Mouse (Mus musculus) urinary bladder, postnatal 36 days (tissue): ENCODE data around the gene Ifna16.

ENCODE experiments used
- DNase-seq, 2 experiments: peaks; one replicate each; pipeline ENCODE4 v3.0.0; 2022; ENCODE audit warnings: low spot score in 2 of 2, mixed read lengths in 1 of 2

The Ifna16 gene

DNA sequence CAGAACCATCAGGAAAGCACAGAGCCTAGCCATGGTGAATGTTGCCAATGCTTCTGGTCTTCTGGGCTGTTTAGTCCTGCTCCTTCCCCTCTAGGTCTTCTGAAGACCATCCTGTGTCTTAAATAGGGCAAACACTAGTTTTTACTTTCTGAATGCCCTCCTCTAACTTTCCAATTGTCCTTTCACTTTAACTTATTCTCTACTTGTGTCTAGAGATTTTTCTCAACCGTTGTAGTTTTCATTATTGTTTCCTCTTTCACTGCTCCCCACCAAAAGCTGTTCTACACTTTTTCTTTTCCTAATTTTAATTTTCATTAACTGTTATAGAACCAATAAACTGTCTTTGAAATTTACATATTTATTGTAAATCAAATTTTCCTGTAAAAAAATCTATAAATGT, at the start of gene Ifna16:
TSS of gene Ifna16 (minus strand) at position 101 of the 400 bp plus-strand sequence.
- no peak for DNase-seq

DNA sequence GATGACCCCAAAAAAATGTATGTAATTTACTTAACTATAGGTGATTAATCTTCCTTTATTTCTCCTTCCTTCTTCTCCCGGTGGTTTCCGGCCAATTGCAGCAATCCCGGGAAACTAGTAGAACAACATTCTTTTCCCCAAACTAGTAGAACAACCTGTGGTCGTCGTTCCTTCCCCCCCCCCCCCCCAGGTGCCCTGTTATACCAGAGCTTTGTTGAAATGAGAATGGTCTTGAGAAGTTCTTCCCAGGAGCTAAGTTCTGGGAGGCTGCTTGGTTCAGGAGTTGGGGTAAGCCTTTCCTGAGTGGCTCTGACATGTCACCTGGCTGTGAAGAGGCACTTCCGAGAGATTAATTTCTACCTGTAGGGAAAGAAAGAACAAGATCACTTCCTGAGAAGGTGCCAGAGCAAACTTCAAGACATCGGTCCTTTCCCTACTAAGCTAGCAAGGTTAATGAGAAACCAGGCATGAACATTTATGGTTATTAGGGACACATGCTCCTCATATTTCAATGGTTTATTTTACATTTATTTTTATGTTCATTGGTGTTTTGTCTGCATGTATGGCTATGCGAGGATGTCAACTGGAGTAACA, 46.9 kb upstream of the Ifna16 start:
- no peak for DNase-seq

DNA sequence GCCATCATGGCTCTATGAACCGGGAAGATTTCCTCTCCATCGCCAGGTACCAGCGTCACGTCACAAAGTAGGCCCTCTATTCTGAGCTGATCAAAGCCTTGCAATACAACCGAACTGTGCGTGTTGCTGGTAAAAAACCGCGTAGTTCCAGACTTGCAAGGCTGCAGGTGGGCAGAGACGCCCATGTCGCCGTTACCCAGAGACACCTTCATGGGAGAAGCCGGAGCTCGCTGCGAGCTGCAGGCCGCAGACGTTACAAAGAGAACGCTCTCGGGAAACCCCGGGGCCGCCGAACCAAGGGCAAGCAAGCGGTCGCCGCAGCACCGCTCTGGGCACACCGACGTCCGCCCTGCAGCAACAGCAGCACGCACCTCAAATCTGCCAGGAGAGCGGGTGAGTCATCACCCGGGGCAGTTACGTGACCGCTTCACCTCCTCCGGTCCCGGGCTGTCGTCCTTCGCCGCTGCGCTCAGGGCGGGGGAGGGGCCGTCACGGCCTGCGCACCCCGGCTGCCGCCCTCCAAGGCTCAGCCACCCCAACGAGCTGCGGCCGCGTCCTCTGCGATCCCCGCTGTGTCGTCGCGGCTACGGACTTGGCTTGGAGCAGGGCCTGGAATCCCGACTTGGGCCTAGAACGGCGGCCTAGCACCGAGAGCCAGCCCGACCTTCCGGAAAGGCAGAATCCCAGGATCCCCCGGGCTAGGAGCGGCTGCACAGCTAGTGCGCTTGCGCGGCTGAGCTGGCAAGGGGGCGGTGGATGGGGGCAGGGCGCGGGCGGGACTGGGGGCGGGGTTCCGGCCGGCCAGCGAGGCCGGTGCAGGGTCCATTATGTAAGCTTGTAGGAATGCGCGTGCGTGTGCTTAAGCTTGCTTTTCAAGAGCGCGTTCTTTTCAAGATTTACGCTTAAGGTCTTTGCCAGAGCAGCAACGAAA, 45.3 kb upstream of the Ifna16 start, which contains the start of the genes Gm26566 and Klhl9:
TSS of gene Gm26566 (plus strand) at position 15 of the 931 bp plus-strand sequence.
TSS of gene Klhl9 (minus strand) at position 675 of the 931 bp plus-strand sequence.
- DNase-seq: peak; percentile 81 to 91

DNA sequence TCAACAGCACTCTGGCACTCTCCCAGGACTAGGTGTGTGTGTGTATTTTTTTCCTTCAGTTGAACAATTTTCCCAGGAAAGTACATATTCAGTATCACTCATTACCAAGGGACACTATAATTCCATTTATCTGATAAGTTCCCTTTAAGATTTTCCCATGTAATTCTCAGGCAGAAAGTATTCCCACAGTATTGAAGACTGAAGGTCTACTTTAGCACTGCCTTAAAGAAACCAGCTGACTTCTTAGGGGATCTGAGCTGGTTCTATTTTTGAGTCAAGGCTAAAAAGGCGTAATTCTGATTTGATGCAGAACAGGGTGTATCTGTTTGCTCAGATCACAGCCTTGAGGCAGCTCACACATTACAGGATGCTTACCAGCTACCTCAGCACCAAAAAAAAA, 42.0 kb upstream of the Ifna16 start:
- no peak for DNase-seq

DNA sequence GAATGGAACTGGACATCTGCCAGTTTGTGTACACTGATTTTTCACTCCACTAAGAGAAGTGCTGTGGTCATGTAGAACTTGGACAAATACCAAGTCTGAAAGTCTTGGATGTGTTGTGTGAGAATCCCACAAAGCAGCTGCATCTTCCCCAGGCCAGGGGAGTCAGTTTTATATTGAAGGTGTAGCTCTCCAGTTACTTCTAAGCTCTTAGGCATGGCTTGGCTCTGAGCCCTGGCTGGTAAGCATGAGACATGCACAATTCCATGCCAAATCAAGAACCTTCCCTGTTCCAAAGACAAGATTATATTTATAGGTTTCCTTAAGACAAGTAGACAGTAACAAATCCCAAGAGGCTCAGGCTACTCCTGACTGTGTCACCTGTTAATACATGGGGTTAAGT, 38.3 kb upstream of the Ifna16 start:
- DNase-seq: no peak

DNA sequence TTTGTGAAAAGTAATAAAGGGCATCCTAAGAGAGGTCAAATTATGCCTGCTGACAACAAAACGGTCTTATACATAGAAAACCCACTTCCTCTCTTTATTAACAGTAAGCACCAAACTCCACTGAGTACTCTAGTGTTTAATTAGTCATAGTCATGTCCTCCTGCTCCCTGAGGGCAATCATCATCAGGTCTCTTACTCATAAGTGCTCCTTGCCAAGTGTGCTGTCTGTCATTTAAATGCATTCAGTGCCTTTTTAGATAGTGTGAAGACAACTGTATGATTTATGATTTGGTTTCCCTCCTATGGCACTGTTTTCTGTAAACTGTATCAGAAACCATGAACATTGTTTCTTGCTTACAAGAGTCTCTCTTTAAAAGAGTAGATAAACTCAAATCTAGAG, 37.6 kb upstream of the Ifna16 start:
- no peak for DNase-seq

DNA sequence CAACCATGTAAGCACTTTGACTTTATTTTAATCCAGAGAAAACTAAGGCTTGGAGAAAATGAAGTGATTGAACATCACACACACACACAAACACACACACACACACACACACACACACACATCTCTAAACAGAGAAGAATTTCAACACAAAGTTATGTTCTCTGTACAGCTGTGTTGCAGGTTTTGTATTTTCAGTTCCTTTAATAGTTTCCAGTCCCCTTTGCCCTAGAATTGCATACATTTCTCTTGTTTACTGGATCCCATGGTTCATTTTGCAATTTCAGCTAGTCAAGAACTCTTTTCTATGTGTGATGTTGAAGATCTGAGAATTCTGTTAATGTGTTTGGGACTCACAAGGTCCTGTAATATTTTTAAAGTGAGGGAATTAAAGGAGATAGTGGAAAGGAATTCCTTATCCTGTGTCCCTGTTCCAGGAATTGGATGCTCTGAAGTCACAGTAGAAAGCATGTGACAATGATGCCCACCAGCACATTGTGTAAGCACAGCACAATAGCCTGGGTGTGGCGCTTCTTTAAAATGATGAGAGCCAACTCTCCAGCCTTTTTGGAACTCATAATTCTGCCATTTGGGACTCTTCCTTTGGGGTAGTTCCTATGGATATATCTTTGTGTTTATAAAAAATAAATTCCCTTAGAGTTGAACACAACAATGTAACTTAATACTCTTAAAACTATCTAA, 30.6 kb upstream of the Ifna16 start:
- no peak for DNase-seq

DNA sequence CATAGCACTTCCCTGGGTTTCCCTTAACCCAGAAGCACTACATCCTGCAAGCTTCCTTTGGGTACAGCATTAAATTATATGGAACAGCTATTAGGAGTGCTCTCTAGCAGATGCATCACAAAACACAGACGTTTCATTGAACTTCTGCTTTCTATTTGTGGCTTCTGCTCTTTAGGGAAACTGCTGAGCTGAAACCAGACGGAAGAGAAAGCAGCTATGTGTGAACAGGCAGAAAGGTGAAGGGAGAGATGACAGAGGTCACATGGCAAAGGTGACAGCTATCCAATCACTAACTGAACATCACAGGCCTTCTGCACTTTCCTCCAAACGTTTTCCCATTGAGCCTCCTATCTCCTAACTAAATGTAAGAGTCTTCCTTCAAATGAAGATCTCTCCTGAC, 29.2 kb upstream of the Ifna16 start:
- DNase-seq: no peak

DNA sequence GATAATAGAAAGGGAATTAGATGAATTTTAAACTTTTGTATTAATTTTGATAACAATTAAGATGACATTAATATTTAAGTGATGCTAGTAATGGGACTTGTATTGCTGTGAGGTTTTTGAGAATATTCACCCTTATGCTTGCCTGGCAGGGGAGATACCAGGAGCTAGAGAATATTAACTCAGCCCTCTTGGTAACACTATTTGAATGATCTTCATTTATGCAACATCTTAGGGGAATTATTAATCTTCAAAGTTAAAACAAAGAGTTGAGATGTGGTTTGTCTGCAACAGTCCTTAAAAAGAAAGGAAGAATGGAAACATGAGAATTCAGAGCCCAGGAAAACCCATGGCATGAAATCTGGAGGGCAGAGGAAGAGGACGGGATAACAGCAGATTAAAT, 22.6 kb upstream of the Ifna16 start:
- DNase-seq: no peak

DNA sequence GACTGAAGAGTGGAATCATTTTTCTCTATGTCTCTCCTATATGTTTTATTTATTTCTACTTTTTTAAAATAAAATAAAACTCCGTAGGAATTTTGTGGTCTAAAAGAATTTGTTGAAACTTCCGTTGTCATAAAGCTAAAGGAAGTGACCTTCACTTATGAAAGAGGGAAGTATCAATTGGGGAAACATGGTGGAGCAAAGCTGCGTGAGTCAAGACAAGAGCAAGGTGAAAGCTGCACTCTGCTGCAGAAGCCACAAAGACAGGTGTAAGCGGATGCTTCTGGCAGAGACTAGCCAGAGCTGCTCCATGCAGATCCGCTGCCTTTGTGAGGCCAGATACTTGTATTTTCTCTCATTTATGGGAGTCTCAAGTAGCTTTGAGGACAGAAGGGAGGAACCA, 22.1 kb upstream of the Ifna16 start:
- DNase-seq: no peak

DNA sequence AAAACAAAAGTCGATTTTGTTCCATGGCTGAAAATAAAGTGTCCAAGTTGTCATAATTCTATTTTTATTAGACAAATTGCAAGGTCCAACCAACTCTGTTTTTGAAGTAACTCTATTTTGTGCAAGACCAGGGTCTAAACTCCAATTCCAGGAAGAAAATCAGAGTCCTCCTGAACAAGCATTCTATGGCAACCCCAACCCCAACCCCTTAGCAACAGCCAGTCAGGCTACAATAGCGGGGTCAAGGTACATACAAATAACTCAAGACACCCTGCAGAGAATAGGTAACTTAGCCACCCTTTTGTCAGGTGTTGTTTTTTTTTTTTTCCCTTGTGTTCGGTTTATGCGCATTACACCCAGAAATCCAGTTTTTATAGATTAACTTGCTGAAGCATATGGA, 21.0 kb upstream of the Ifna16 start:
- DNase-seq: no peak

DNA sequence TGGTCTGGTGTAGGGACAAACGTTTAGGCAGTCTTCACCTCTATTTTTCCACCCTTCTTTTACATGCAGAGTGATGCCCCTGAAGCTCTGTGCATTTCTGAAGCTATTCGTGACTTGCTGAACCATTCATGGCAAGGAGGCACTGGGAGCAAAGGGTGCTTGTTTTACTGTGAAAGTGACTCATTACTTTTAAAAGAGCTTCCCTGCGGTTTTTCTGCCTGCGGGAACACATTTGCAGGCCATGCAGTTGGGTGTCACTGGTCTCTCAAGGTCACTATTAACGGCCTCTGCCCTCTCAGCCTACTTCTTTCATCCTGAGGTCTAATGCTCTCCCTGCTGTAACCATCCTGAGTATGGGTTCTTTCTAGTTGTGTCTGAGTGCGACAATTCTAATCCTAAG, 20.4 kb upstream of the Ifna16 start:
- DNase-seq: no peak

DNA sequence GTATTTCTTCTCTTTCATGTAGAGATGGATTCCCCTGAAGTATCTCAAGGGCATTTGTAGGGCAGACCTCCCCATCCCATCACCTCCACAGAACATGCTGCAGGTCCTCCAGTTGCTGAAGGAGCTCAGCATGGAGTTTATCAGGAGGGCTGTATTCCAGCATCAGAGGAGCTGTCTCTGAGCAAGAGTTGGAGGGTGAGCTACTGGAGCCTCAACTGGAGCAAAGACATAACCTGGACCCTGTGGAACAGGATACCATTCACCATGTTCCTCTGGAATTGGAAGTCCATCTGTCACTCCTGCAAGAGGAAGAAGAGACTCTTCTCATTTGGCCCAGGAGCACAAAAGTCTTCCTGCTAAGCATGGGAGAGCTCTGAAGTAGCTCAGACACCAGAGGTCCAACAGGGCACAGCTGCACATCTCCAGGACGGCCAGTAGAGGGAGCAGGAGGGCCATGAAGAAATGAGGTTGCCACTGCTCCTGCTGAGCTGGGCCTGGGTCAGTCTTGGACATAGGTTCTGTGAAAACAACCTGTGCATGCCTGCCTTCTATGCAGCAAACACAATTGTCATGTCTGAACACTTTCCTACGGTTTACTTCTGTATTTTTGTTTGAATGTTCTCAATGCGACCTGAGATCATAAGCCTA, 19.6 kb upstream of the Ifna16 start:
- DNase-seq: peak; percentile 71 to 72

DNA sequence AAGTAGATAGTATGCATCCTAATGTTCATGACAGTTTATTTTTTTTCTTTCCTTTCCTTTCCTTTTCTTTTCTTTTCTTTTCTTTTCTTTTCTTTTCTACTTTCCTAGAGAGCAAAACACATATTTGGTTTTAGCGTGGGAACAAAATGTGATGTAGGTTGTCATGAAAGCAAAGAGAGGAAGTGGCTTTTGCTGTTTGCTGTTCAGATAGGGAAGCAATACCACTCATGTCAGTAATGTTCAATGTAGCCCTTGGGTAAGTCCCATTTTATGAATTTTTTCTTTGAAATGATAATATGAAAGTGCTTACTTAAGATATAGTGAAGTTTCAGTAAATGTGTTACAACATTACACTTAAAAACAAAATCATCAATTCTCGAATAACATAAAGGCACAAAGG, 16.7 kb upstream of the Ifna16 start:
- DNase-seq: no peak

DNA sequence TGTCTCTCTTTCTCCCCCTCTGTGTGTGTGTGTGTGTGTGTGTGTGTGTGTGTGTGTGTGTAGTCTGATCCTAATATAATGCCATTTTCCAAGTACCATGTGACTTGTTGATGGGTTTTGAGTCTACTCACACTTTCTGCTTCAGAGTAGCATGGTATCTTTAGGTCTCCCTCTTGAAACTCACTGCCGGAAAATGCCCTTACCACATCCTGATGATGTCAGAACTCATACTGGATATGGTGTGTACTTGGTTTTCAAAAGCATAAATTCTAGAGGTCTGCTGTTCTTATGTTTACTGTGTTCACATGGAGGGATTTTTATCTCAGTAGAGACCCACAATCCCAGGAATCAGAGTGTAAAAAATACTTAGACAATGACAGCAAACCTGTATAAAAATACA, 15.8 kb upstream of the Ifna16 start:
- no peak for DNase-seq

DNA sequence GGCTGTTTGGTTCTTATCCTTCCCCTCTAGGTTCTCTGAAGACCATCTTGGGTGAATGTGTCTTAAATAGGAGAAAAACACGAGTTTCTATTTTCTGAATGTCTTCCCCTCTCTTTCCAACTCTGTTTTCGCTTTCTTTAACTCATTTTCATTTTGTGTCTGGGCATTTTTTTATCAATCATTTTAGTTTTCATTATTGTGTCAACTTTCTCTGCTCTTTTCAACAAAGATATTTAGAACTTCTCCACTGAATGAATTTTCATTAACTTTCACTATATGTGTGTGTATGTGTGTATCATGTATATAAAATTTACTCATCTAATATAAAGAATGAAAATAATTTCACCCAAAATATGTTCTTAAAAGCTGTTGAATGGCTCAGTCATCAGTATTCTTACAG, 14.5 kb upstream of the Ifna16 start, which contains the start of gene Ifnab:
TSS of gene Ifnab (minus strand) at position 101 of the 400 bp plus-strand sequence.
- DNase-seq: no peak

DNA sequence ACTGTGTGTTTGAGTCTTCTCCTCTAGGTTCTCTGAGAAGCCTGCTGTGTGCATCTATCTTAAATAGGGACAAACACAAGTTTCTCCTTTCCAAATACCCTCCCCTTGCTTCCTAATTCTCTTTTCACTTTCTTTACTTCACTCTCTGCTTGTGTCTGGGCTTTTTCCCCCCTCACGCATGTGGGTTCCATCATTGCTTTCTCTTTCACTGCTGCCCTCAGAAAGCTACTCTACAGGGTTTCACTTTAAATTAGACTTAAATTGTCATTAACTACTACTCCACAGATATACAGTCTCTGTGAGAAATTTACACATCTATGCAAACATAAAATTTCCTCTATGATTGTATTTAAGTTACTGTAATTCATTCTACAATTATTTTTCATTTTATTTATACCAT, 7.1 kb upstream of the Ifna16 start, which contains the start of gene Ifna2:
TSS of gene Ifna2 (minus strand) at position 101 of the 400 bp plus-strand sequence.
- no peak for DNase-seq

DNA sequence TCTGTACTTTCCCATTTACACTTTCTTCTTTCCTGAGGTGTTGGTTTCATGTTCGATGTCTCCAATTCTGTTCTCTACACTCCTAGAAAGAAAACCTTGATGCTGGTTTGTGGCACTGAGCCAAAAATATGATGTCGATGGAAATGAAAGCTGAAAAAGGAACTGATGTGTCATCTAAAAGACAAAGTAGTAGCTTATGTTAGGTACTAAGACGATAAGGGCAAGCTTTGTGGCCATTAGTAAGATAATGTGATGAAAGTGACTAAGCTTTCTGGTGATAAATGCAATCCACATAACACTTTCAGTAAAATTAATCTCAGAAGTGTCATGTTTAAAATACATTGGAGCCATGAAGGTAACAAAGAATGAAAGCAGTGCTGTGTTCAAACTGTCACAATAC, 4.6 kb upstream of the Ifna16 start:
- DNase-seq: no peak

DNA sequence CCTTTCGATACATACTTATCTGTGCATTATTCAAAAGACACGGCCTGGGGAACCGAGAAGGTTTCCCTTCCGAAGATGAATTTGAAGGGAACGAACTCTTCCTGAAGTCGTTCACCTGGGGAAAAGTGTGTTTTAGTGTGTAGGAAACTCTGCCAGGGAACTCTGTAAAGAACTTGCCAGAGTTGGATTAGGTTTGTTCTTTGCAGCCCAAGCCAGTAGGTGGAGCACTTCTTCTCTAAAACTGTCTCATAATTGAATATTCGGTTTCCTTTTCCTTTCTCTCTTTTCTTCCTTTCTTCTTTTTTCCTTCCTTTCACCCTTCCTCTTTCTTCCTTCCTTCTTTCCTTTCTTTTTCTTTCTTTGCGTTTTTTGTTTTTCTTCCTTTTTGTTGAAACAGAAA, 3.6 kb upstream of the Ifna16 start:
- no peak for DNase-seq

DNA sequence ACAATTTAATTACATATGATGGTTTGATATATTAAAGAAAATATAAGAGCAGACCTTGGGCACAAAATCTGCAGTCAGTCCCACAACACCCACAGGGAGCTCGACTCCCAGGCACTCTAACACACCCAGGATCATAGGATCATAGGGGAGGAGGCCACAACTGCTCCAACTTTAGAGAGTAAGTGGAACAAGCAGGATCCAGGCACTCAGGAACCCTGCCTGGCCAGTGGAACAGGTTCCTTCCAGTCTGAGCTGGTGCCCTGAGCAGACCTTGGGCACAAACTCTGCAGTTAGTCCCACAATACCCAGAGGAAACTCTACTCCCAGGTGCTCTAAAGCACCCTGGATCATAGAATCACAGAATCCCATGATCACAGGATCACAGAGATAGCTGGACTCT, 21.3 kb downstream of the Ifna16 start:
- DNase-seq: no peak

DNA sequence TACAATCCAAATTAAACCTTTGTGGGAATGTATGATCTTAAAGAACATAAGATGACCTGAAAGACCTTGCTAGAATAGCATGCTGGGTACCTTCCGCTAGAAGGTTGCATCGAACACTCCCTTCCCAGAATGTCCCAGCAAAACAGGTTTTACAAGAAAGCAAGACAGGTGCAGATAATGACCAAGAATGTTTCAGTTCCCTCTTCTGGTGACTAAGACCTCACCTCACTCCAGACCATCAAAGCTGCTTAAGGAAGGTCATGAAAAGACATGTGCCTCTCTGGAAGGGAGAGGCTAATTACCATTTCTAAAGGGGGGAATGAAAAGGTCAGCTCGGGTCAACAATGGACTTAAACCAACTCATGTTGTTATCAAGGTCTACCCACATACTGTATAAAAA, 23.1 kb downstream of the Ifna16 start:
- no peak for DNase-seq

DNA sequence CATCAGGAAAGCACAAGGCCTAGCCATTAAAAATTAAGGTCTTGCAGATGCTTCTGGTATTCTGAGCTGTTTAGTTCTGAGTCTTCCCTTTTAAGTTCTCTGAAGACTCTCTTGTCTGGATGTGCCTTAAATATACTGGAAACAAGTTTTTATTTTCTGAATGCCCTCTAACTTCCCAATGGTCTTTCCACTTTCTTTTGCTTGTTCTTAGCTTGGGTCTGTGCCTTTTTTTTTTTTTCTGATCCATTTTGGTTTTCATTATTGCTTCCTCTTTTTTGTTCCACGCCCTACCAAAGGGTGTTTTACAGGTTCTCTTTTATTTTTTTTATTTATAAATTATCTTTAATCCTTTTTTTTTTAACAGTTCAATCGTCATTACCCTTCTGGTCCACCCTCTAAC, 32.4 kb downstream of the Ifna16 start, which contains the start of gene Ifna13:
TSS of gene Ifna13 (minus strand) at position 101 of the 400 bp plus-strand sequence.
- no peak for DNase-seq
